Mouse (Mus musculus) adrenal gland, postnatal 4 days (tissue): ENCODE data around the gene Hoxd3. TPM values are rescaled to one million over a fixed set of nuclear protein-coding genes. Genes with fewer than 3 reads are reported as not detected.
A peak's percentile ranks its signal among the peaks of the same experiment; 100 is the strongest.

Experiments used
- DNase-seq, 2 experiments: peaks; one replicate each; pipeline ENCODE4 v3.0.0; 2021 to 2022; ENCODE audit warnings: low spot score in 2 of 2, mixed read lengths in 2 of 2
- total RNA-seq, 2 experiments: library from RNA; stranded (reverse); gene quantifications; 2 replicates each; pipeline ENCODE4 v1.2.3; 2021

The Hoxd3 gene
- total RNA-seq, 2 experiments from 2014 or later, result 0.82 to 2.5 TPM

DNA sequence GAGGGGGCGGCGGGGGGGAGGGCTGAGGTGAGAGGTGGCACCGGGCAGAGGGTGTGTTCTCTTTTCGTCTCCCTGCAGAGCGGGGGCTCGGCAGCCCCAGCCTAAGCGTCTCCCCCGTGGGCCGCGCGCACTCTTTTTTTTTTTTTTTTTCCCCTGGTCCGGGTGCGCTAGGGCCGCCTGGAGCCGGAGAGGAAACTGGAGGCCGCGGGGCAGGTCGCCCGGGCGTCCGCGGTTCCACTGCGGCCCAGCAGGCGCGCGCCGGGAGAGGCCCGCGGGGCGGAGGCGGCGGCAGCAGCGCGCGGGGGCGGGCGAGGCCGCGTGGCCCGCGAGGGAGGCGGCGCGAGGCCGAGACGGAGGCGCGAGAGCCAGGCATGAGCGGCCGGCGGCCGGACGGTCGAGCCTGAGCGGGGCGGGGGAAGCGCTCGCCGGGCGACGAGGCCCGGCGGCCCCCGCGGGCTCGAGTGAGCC is 6.7 kb upstream of the Hoxd3 start:
- DNase-seq, result no peak

DNA sequence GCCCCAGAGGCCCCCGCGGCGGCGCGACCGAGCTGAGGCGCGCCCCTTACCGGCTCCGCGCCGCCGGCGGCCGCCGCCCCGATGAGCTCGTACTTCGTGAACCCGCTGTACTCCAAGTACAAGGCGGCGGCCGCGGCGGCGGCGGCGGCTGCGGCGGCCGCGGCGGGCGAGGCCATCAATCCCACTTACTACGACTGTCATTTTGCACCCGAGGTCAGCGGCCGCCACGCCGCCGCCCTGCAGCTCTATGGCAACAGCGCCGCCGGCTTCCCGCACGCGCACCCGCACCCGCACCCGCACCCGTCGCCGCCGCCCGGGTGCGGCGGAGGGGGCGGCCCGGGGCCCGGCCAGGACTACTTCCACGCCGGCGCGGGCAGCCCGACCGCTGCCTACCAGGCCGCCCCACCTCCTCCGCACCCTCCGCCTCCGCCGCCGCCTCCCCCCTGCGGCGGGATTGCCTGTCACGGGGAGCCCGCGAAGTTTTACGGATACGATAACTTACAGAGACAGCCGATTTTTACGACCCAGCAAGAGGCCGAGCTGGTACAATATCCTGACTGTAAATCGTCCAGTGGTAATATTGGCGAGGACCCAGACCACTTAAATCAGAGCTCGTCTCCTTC is 6.1 kb upstream of the Hoxd3 start:
- DNase-seq, result no peak

DNA sequence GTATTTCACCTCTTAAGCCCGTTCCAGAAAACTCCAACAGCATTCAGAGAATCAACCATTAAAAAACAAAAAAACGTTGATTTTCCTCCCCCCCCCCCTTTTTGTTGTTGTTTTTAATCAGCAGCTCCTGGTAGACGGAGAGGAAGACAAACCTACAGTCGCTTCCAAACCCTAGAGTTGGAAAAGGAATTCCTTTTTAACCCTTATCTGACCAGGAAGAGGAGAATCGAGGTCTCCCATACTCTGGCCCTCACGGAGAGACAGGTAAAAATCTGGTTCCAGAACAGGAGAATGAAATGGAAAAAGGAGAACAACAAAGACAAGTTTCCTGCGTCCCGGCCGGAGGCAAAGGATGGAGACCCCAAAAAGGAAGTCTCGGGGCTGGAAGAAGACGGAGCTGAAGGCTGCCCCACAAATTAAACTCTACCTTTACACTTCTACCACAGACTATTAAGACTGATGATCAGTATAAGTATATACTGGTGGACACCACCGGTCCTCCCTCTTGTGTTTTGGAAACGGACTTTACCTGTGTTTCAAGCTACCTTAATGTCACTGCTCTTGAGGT is 5.2 kb upstream of the Hoxd3 start:
- DNase-seq, result no peak

DNA sequence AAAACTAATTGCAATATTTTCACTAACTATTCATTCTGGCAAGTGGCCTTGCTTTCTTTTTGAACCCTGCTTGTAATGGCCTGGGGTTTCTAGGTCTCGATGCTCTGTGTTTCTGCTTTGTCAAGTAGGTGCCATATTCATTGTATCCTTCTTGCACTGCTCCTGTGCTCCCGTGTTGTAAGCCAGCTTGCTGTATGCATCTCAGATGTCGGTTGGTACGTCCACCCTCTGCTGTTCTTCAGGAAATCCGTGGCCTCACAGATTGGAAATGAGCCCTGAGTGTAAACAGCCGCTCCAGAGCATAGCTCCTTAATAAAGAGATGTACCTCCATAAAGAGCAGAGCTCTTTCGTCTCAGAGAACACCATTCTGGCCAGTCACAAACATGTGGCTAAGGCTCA is 4.1 kb upstream of the Hoxd3 start:
- DNase-seq, result no peak

DNA sequence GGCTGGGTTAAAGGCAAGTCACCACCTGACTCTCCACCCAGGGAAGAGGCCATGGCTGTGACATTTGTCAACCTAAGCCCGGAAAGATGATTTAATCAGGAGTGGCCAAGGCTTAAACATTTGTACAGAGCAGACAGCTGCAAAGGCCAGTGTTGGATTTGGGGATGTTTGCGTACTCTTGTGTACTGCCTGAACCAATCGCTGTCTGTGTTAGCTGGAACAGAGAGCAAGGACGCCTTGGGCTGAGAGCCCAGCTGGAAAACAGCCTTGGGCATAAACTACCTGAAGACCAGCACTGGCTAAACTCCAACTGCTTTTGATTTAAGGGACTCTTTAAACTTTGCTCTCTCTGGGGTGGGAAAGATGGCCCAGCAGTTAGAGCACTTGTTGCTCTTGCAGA is 3.1 kb upstream of the Hoxd3 start:
- DNase-seq, result no peak

DNA sequence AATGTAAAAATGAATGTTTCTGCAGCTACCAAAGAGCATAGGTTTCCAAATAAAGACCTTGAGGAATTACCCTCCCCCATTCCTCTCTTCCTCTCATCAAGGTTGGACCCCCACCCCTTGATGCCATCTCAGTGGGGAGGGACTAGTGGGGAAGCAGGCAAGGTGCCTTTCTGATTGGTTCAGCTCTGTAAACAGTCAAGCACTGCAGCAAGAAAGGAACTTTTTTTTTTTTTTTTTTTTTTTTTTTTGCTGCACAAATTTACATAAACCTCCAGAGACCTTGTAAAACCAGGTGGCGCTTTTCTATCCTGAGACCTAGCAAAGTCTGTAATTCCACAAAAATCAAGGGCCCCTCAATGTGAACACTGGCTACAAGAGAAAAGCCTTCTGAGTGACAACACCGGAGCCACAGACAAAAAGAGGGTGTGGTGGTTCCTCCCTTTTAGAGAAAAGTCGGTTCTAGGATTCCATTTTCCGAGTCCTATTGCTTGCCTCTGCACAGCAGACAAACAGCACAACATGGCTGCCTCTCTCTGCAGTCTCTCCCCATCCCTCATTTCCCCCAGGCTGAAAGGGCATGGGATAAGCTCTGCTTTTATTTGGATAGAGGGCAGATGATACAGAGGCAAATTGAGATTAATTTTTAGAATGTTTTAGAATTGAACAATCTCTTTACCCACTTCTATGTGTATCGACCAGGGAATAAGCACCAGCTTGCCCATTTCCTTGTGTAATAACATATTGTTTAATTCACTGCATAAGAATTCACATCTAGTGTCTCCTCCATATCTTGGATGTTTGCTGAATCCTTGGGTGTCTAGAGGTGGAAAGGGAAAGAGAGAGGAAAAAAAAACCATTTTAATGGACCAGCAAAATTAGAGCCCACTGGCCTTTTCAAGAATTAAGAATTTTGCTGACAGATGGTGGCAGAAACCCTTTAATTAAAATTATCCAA is 2.0 kb upstream of the Hoxd3 start:
- no peak for DNase-seq

DNA sequence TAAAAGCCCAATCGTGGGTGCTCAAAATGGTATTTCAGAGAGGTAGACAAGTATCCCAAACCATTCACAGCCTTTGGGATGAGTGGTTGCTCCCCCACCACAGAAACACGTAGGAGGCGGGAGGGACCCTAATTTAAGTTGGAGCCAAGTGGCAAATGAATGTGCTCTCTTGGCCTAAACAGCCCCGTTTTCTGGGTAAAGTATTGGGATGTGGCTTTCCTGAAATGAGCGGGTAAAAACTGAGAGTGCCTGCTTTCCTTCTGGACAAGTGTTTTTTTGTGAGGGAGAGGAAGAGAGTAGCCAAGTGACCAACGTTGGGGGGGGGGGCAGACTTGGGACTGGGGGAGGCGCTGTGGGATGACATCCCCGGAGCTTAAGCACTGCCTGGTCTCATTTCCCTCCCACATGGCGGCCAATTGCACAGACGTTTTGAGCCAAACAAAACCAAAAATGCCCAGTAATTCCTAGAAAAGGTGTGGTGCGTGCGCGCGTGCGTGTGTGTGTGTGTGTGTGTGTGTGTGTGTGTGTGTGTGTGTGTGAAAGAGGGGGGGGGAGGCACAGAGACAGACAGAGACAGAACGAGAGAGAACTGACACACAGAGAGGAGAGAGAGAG is 691 bp upstream of the Hoxd3 start:
- DNase-seq, result no peak

DNA sequence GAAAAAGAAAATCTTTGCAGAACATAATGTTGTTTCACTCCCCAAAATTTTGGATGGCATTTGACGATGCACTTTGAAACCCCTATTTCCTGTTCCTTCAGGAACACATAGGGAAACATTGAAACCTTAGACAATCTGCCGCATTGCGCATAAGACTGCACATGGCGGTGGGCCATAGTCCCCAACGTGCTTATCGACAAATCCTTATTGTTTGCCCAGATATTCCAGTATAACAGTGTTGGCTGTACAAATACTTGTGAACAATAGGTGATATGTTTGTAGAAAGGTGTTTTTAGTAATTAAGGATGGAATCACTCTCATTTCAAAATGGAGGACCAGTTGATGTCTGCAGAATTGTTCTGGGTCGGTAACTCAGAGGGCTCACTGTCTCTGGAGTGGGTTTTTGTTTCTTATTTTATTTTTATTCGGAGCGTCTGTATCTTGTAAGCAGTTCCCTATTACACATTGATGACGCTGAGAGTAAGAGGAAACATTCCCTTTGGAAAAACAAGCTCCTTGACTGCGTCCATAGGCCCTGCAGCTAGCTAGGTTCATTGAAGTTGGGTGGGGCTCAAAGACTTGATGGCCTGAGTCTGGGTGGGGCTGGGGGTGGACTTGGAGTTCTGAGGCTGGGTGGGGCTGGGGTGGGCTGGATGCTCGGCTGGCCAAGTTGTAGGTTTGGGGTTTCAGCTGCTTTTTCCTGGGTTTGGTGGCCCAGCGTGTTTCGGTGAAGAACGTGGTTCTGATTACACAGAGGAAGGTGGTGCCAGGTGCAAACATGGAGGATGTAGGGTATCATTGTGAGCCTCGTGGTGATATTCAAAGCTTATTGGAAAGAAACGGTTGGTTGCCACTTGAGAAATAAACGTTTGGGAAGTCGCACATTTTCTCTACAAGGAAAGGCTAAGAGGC is 1.8 kb downstream of the Hoxd3 start:
- DNase-seq, result no peak

DNA sequence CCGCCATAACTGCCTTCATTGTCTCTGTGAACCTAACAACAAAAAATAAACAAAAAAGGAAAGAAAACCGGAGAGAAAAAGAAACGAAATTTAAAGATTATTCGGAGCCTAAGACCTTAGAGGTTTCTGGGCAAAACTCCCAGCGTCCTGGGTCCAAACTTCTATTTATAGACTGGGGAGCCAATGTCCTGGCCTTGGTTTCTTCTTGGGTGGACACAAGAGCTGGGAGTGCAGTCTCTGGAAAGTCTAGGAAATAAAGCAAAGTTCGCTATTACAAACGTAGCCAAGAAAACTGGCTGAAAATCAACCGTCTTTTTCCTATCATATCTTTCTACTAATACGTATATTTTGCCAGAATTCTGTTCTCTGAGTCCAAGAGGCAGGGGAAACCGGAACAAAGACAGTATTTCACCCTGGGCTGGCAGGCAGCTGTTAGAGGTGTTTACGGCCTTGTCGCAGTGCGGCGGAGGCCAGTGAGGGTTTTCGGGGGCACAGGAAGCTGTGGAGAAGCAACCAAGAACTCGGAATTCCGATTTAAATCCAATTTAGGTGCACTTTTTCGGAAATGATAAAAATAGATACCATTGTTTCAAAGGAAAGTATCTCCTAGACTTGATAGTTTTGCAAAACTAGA is 2.5 kb downstream of the Hoxd3 start:
- no peak for DNase-seq

DNA sequence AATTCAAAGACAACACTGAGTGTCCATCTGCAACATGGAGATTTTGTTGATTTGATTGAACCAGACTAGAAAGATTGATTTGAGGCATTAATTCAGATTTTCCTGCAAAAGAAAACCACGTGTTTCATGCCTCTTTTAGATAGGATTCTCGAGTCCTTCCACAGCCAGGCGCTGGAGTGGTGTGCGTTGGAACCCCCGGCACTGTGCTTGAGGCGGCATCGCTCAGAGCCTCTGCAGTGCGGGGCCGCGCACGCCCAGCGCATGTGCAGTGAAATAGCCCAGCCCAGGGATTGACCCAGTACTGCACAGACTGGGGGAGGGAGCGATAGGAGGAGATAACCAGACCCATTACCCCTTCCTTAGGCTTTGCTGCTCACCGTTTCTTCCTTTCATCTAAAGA is 3.2 kb downstream of the Hoxd3 start:
- DNase-seq, result no peak

DNA sequence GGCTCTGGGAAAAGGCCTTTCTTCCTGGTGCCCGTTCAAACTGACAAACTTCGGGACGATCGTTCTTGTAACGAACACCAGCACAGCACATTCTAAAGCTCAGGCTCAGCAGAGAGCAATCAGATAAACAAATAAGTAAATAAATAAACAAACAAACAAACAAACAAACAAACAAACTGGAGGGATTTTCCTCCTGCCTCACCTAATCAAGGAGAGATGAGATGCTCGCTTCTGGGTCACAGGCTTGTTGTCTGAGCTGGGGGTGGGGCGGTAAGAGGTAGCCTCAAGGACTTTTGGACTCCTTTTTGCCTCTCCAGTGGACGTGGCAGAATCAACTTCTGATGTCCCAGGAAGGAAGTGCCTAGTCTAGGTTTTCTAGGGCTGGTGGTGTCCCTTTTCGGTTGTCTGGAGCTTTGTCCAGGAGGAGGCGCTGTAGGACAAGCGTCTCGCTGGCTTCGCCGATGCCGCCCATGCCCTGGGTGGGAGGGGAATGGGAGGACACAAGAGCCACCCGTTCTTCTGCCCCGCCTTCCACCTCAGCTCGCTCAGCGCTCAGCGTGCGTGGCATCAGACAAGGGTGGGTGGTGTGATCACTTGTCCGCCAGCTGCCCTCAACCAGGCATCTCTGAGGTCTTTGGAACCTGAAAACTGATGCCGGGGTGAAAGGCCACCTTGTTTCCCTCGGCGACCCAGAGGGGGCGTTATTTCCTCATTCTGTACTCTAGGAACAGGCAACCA is 3.9 kb downstream of the Hoxd3 start:
- DNase-seq, result peak; percentile 85 to 92

DNA sequence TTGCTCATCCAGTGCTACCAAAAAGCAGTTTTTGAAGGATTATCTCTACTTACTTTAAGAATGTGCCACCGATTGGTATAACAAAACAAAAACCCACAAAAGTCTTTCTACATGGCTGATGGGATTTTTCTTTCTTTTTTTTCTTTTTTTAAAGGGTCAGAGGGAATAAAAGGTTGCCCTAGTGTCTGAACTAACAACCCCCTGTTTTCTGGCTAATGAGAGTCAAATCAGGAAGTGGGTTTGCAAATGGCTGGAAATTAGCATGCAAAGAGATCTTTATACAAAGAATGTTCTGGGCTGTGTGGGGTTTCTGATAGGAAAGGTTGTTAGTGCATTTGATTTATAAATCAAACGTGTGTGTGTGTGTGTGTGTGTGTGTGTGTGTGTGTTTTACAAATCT is 8.7 kb downstream of the Hoxd3 start:
- no peak for DNase-seq

DNA sequence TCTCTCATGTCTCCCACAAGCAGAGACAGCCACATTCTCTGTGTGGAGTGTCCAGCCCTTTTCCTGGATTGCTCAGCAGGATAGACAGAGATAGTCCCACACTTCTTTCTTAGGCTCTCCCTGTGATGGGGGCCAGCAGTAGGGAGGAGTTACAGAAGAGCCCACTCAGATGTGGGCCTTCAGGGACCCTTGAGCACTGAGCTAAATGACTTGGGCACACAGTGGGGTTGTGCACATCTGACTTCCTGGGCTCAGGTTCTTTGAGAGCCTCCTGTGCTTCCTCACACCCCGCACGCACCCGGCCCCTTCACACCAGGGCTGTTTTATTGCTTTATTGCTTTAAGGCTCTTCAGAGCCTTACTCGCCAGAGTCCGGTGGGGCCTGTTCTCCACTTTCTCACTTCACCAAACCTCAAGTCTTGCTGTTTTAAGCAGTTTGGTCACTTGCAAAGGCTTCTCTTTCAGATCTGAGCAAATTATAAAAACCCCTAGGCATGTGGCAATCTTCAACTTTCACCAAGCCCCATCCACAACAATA is 9.3 kb downstream of the Hoxd3 start:
- no peak for DNase-seq

DNA sequence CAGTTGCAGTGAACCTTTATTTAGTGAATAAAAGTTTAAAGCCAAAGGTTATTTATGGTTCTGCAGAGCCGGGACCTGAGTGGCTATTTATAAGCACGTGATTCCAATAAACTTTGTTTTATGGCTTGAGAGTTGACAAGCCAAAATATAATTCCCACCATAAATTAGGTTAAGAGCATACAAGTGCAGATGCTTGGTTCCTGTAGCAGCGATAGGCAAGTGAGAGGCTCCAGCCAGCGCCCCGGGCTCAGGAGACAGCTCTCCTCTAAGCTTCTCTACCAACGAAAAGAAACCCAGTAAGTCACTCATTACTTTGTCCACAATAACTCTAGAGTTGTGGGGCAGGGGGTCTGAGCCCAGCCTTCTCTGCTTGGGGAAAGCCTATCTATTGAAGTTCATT is 10.2 kb downstream of the Hoxd3 start:
- DNase-seq, result no peak

DNA sequence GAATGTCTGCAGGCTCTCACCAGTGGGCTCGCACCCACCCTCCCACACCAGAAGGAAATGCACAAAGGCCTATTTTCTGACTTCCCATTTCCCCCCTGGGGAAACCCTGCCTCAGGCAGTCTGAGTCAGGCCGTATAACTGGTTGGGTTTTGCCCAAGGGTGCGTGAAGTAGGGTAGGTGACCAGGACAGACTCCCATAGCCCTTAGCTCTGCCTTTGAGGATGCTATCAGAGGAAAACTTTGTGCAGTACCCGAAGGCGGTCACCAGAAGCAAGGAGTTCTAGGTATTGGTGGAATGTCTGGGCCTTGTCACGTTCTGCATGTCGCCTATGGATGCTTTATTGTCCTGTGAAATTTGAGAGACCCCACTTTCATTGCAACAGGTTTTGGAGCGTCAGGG is 11.2 kb downstream of the Hoxd3 start:
- no peak for DNase-seq

DNA sequence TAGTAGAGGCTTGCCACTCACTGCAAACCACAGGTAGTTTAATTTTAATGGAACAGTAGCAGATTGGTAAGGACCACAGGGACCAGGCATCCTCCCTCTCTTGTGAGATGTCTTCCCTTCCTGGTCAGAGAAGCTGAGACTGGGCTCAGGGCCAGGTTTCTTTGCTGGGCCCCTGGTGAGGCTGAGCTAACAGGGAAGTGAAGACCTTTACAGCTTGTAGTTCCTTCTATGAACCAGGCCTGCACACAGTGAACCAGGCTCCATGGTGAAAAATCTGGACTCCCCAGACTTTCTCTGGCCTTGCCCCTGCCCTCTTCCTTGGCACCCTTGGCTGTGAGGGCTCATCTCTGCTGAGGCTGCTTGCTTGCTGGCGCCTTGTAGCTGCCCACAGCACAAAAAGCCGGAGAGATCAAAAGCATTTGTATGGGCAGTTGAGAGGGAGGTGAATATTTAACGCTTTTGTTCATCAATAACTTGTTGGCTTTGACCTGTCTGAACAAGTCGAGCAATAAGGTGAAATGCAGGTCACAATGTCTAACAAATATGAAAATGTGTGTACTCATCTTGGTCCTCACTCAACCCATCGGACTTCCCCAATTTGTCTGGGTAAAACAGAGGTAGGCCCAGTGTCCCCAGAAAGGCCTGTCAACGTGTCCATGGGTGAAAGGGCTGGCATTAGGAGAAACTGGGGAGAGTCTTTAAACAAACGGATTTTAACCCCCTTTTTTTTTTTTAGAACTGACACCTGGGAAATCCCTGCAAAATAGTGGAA is 12.7 kb downstream of the Hoxd3 start:
- DNase-seq, result no peak

DNA sequence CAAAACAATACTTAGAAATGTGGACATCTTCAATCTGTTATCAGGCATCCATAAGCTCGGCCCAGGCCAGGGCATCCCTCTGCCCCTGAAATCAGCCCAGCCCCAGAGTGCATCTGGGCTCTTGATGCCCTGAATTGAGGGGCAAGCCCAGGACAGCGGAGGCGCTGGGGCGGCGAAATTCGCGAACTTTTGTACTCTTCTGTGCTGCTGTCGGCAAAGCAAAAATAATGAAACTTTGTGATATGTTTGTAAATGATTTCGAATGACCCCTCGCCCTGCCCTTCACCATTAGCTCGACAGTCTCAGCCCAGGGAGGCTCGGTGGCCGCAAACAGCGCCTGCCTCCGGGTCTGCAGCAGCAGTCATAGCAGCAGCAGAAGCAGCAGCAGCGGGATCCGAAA is 13.4 kb downstream of the Hoxd3 start:
- DNase-seq, result no peak

DNA sequence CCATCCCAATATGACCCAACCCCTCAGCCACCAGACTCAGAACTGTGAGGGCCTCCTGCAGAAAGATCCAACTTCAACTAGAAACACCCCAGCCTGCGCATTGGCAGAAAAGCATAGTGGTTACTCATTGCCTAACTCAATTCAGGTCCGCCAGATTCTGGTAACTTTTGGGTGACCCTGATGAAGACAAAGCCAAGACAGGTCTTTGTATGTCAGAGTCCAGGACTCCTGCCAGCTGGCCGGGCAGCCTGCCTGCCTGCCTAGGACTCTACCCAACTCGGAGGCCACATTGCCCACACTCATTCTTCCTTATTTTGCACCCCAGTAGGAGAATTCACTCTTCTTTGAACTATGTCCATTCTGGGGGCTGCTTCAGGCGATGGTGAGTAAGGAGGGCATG is 14.8 kb downstream of the Hoxd3 start, which contains the start of gene Gm28230:
Gene Gm28230 (plus strand): TSS at position 178 of the 400 bp plus-strand sequence.
- no peak for DNase-seq
